Mouse (Mus musculus): Measurements from ENCODE around the gene Heatr1. TPM values are rescaled to one million over a fixed set of nuclear protein-coding genes. Genes with fewer than 3 reads are reported as not detected.
"Not testable (repeated sequence)": the region's sequence is repeated elsewhere in the genome, so short reads cannot be mapped to it uniquely, and the experiment has no call there.

Gene Heatr1
- total and polyA plus RNA-seq, 2 experiments from 2014 or later, result 5.9 to 12.4 TPM

- under 1% methylated on average over 7 of the region's 7 CpGs for WGBS
- DNase-seq (ENCODE audit: low spot score), result peak; percentile 34
- peak overlapping the region; percentile 82; the same call in 1 of the 2 replicates for H3K27ac ChIP-seq
- H3K4me2 ChIP-seq (ENCODE audit: low read depth, low read length), result peak overlapping the region; percentile 79
- H3K4me3 ChIP-seq (ENCODE audit: low read length), result peak overlapping the region; percentile 82
- TF ChIP-seq CTCF (IDR thresholded peaks at IDR 0.05; ENCODE audit: low read depth), result no peak
- no peaks in the 10 kb centered on the region for H3K27me3 ChIP-seq (ENCODE audit: insufficient read depth, low read length)
- 0 out of 2 replicates have a peak, but pooled peaks cover 3% of the 10 kb centered on the region for H3K36me3 ChIP-seq (ENCODE audit: insufficient read depth, low read length)
- no peaks in the 10 kb centered on the region for H3K4me1 ChIP-seq (ENCODE audit: insufficient read depth, low read length)
- ATAC-seq, result peak; percentile 63
- H3K9ac ChIP-seq (replicated peaks; ENCODE audit: low read length), result peak overlapping the region; percentile 85
- no peaks in the 10 kb centered on the region for H3K9me3 ChIP-seq (ENCODE audit: low read length)
Measured at GRCm38 (mm10) chr13:12461730-12462119, 66.9 kb downstream of the Heatr1 start.

- DNase-seq (ENCODE audit: low spot score), result no peak
- Histone ChIP-seq H3K4me2 (ENCODE audit: low read depth, low read length) (no peak overlapping the region), H3K9ac (replicated peaks; ENCODE audit: low read length) (no peak overlapping the region), H3K36me3 (ENCODE audit: insufficient read depth, low read length) (no peaks in the 10 kb centered on the region), H3K27me3 (ENCODE audit: insufficient read depth, low read length) (no peaks in the 10 kb centered on the region), H3K4me1 (ENCODE audit: insufficient read depth, low read length) (no peaks in the 10 kb centered on the region), H3K4me3 (ENCODE audit: low read length) (no peak overlapping the region), H3K9me3 (ENCODE audit: low read length) (no peaks in the 10 kb centered on the region), H3K27ac (no peak overlapping the region)
- TF ChIP-seq CTCF (IDR thresholded peaks at IDR 0.05; ENCODE audit: low read depth), result no peak
- no peak for ATAC-seq
- 74% methylated on average over 4 of the region's 4 CpGs for WGBS
Measured at GRCm38 (mm10) chr13:12462623-12463022, 67.8 kb downstream of the Heatr1 start.

GRCm38 (mm10) chr13:12464159-12464558 lies 69.3 kb downstream of the Heatr1 start:
- H3K4me2 ChIP-seq (ENCODE audit: low read depth, low read length); H3K9me3 ChIP-seq (ENCODE audit: low read length); DNase-seq (ENCODE audit: low spot score); H3K36me3 ChIP-seq (ENCODE audit: insufficient read depth, low read length); H3K4me3 ChIP-seq (ENCODE audit: low read length); H3K27ac ChIP-seq; H3K9ac ChIP-seq (replicated peaks; ENCODE audit: low read length); ATAC-seq; H3K27me3 ChIP-seq (ENCODE audit: insufficient read depth, low read length); H3K4me1 ChIP-seq (ENCODE audit: insufficient read depth, low read length): not testable (repeated sequence)
- 85% methylated on average over 6 of the region's 6 CpGs for WGBS

- TF ChIP-seq CTCF (IDR thresholded peaks at IDR 0.05; ENCODE audit: low read depth), result no peak
- H3K27me3 ChIP-seq (ENCODE audit: insufficient read depth, low read length), result no peaks in the 10 kb centered on the region
- no peak for ATAC-seq
Measured at GRCm38 (mm10) chr13:12464844-12465243, 70.0 kb downstream of the Heatr1 start, which contains the start of gene Lgals8. Gene Lgals8 (minus strand): TSS chr13:12464944.

GRCm38 (mm10) chr13:12468488-12468887 lies 73.7 kb downstream of the Heatr1 start:
- TF ChIP-seq CTCF (IDR thresholded peaks at IDR 0.05; ENCODE audit: low read depth), result no peak
- WGBS, result 88% methylated on average over 1 of the region's 1 CpGs
- no peak for ATAC-seq
- Histone ChIP-seq H3K27me3 (ENCODE audit: insufficient read depth, low read length) (no peaks in the 10 kb centered on the region), H3K27ac (no peak overlapping the region), H3K4me1 (ENCODE audit: insufficient read depth, low read length) (no peaks in the 10 kb centered on the region), H3K36me3 (ENCODE audit: insufficient read depth, low read length) (no peaks in the 10 kb centered on the region), H3K4me3 (ENCODE audit: low read length) (no peak overlapping the region), H3K9me3 (ENCODE audit: low read length) (no peaks in the 10 kb centered on the region), H3K4me2 (ENCODE audit: low read depth, low read length) (no peak overlapping the region), H3K9ac (replicated peaks; ENCODE audit: low read length) (no peak overlapping the region)
- no peak for DNase-seq (ENCODE audit: low spot score)

More at GRCm38 (mm10) chr13:12464844-12465243, 70.0 kb downstream of the Heatr1 start, which contains the start of gene Lgals8:
- H3K4me2 ChIP-seq (ENCODE audit: low read depth, low read length), result no peak within 1 kb of the TSS
- H3K9me3 ChIP-seq (ENCODE audit: low read length), result no peaks in the 10 kb centered on the region
- H3K36me3 ChIP-seq (ENCODE audit: insufficient read depth, low read length), result no peaks in the 10 kb centered on the region
- no peak within 1 kb of the TSS for H3K4me3 ChIP-seq (ENCODE audit: low read length)
- no peak for DNase-seq (ENCODE audit: low spot score)
- no peaks in the 10 kb centered on the region for H3K4me1 ChIP-seq (ENCODE audit: insufficient read depth, low read length)
- no peak within 1 kb of the TSS for H3K27ac ChIP-seq
- no peak within 1 kb of the TSS for H3K9ac ChIP-seq (replicated peaks; ENCODE audit: low read length)
- 93% methylated on average over 1 of the region's 1 CpGs for WGBS

- Histone ChIP-seq H3K9me3 (ENCODE audit: low read length) (no peaks in the 10 kb centered on the region), H3K4me2 (ENCODE audit: low read depth, low read length) (no peak overlapping the region), H3K4me3 (ENCODE audit: low read length) (no peak overlapping the region), H3K27ac (no peak overlapping the region), H3K27me3 (ENCODE audit: insufficient read depth, low read length) (no peaks in the 10 kb centered on the region), H3K4me1 (ENCODE audit: insufficient read depth, low read length) (no peaks in the 10 kb centered on the region), H3K36me3 (ENCODE audit: insufficient read depth, low read length) (no peaks in the 10 kb centered on the region), H3K9ac (replicated peaks; ENCODE audit: low read length) (no peak overlapping the region)
- ATAC-seq (peak; percentile 77), DNase-seq (ENCODE audit: low spot score) (peak; percentile 91)
- 35% methylated on average over 8 of the region's 8 CpGs for WGBS
- TF ChIP-seq CTCF (IDR thresholded peaks at IDR 0.05; ENCODE audit: low read depth), result peak; percentile 92
Measured at GRCm38 (mm10) chr13:12473724-12474378, 79.0 kb downstream of the Heatr1 start.

- Histone ChIP-seq H3K9ac (replicated peaks; ENCODE audit: low read length) (no peak overlapping the region), H3K27ac (no peak overlapping the region), H3K9me3 (ENCODE audit: low read length) (no peaks in the 10 kb centered on the region), H3K4me3 (ENCODE audit: low read length) (no peak overlapping the region), H3K4me1 (ENCODE audit: insufficient read depth, low read length) (no peaks in the 10 kb centered on the region), H3K4me2 (ENCODE audit: low read depth, low read length) (no peak overlapping the region), H3K36me3 (ENCODE audit: insufficient read depth, low read length) (no peaks in the 10 kb centered on the region), H3K27me3 (ENCODE audit: insufficient read depth, low read length) (no peaks in the 10 kb centered on the region)
- 85% methylated on average over 6 of the region's 6 CpGs for WGBS
- TF ChIP-seq CTCF (IDR thresholded peaks at IDR 0.05; ENCODE audit: low read depth), result no peak
- no peak for DNase-seq (ENCODE audit: low spot score)
- no peak for ATAC-seq
Measured at GRCm38 (mm10) chr13:12475239-12475638, 80.4 kb downstream of the Heatr1 start.
